Mouse (Mus musculus): ENCODE results near the gene Sdf4.

Sdf4 gene

GRCm38 (mm10) chr4:155992241-155992905, at the start of gene Sdf4, which contains the start of gene B3galt6:
Sdf4 (plus strand) TSS chr4:155992872.
B3galt6 (minus strand) TSS chr4:155992649.
- peak; percentile 94 for DNase-seq (ENCODE audit: low read depth)

DNA sequence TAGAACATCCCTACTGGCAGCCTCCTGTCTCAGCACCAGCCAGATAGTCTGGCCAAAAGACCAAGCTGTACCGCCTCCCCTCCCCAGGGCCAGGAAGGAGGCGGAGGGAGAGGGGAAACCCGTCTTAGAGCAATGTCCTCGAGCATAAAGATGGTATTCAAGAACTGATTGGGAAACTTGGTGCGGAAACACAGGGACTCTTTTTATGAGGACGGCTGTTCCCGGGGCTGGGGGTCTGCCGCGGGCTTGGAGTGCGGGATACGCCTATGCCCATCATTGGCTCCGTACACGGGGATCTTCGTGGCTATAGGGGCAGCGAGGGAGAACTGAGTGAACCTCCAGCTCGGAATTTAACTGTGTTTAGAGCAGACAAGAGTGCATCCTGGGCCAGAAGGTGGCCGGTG, 49.6 kb upstream of the Sdf4 start:
- DNase-seq (ENCODE audit: low read depth): no peak

DNA sequence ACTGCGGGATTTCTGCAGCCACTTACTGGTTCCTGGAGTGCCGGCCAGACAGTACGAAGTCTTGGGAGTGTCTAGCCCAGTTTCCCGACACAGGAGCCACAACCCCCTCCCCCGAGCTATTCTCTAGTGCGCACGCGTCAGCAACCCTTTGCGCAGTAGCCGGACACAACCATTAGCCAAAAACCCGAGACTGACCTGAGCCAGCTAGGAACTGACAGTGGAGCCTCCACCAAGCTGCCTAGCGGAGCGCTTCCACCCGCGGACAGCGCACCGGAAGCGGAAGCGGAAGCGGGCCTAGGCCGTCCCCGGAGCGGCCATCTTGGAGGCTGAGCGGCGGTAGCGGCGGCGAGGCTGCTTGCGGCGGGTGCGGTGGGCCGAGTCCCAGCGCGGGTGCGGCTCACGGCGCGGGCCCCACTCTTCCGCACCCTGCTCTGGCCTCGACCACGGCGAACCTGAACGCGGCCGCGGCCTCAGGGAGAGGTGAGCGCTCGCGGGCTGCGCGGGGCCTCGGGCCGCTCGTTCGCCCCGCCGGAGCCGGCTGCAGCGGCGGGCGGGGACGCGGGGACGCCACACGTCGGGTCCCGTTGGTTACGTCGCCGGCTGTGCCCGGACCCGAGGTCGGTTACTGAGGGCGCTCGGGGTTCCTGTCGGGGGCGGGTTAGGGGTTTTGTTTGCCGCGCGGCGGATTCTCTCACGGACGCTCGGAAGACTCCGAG, 49.0 kb upstream of the Sdf4 start, which contains the start of gene Ube2j2:
Gene Ube2j2, plus strand, starts transcription at position 298 of the 716 bp plus-strand sequence.
- peak; percentile 95 for DNase-seq (ENCODE audit: low read depth)

DNA sequence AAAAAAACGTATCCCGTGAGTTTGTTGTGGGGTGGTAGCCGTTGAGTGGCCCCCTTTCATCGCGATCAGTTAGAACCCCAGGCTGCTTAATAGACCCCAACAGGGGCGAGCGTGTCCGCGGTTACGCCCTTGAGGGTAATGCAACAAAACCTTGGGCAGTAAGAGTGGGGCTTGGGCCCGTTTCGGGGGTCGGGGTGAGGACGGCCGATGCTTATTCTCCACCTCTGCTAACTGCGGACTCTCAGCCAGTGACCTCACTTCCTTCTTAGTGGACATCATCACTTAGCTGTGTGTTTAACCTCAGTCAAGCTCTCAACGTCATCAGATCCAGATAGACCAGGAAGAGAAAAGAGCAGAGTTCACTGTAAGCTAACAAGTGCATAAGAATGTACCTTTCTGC, 48.4 kb upstream of the Sdf4 start:
- DNase-seq (ENCODE audit: low read depth): peak; percentile 51

GRCm38 (mm10) chr4:155947094-155947493, 45.6 kb upstream of the Sdf4 start:
- DNase-seq (ENCODE audit: low read depth): no peak

DNA sequence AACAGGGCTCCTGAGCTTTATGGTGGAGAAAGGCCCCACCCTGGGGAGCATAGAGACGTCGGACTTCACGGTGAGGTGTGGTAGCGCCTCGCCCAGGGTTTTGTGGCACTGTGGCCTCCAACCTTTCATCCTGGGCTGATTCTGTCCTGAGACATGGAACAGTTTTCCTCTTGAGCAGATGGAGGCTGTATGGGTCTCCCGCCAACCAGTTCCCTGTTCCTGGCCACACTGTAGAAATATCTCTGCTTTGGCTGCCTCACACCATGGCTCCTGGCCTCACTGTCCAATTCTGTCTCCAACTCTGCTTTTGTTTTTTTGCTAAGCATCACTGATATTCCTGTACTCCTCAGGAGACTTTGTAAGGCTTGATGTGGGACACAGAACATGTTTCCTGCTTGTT, 37.2 kb upstream of the Sdf4 start:
- no peak for DNase-seq (ENCODE audit: low read depth)

DNA sequence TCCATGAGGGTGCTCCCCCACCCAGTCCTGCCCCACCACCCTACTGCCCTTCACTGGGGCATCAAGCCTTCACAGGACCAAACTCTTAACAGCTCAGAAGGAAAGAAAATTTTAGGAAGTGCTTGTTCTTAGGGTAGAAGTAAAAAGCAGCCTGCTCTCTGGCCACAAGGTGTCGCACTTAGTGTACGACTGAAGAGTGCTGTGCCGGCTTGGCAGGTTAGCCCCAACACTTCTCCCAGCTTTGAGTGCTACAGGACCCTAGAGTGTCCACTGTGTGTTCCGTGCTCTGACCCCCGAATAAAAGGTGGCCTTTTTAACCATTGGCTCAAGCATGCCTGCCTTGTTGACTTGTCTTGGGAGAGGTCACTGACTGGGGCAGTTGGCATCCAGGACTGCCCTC, 33.4 kb upstream of the Sdf4 start:
- peak; percentile 89 for DNase-seq (ENCODE audit: low read depth)

DNA sequence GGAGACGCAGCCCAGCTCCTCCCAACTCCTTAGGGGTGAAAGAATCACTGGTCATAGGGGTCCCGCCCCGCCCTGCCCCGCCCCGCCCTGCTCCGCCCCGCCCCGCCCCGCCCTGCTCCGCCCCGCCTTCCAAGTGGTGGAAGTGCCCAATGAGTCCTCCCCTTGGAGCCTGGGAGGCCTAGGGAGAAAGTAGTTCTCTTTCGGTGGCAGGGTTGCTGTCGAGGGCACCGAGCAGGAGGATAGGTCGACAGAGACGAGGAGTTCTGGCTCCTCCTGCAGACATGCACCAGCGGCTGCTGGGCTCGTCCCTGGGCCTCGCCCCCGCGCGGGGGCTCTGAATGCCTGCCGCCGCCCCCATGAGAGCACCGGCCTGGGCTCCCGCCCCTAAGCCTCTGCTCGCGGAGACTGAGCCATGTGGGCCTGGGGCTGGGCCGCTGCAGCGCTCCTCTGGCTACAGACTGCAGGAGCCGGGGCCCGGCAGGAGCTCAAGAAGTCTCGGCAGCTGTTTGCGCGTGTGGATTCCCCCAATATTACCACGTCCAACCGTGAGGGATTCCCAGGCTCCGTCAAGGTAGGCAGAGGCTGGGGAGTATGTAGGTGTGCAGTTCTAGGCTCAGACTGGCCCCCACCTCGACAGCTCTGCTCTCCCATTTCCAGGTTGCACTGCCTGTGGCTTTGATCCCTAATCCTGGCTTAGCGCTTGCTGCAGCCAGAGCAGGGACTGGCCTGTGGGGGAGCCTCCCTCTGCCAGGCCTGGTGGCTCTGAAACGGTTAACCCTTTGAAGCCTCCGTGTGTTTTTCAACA, 30.3 kb upstream of the Sdf4 start, which contains the start of gene C1qtnf12:
Gene C1qtnf12, plus strand, starts transcription at position 152 of the 805 bp plus-strand sequence.
- peak; percentile 44 for DNase-seq (ENCODE audit: low read depth)

DNA sequence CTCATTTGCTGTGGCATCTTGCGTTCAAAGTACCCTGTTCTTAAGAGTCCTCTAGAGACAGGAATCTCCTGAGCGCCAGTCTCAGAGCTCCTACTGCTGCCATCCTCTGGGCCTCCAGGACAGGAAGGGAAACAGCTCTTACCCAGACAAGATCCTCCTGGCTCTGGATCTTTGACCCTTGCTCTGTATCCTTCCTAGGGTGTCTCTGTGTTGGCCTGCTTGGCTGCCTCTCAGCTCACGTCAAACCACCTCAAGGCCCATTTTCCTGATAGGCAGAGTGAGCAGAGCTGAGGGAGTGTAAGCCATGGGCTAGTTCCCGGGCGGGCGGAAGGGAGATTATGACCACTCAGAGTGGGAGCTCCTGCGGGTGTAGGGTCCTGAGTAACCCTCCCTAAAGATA, 29.6 kb upstream of the Sdf4 start:
- DNase-seq (ENCODE audit: low read depth): no peak

- DNase-seq (ENCODE audit: low read depth): no peak
Observed at GRCm38 (mm10) chr4:155964396-155964795, 28.3 kb upstream of the Sdf4 start.

DNA sequence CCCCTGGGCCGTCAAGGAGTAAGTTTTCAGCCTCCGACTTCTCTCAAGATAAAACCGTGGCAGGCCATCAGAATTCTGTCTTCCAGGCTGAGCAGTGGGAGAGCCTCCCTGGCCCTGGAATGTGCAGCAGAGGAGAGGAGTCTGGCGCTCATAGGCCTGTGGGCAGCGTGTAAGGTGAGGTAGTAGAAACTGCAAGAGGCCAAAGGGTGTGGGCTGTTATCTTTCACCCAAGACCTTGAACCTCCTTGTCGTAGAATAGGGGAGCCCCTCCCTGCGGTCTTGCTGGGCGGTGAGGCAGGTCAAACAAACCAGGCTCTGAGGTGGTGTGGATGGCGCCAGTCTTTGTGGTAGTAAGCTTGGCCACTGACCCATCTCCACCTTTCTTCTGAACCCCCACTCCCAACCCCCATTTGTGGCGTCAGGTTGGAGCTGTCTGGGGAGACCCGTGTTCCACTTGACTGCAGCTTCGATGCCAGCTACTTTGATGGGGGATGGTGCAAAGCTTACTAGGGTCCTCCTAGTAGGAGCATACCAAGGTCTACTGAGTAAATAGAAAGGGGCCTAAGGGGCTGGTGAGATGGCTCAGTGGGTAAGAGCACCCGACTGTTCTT, 23.5 kb upstream of the Sdf4 start:
- no peak for DNase-seq (ENCODE audit: low read depth)

DNA sequence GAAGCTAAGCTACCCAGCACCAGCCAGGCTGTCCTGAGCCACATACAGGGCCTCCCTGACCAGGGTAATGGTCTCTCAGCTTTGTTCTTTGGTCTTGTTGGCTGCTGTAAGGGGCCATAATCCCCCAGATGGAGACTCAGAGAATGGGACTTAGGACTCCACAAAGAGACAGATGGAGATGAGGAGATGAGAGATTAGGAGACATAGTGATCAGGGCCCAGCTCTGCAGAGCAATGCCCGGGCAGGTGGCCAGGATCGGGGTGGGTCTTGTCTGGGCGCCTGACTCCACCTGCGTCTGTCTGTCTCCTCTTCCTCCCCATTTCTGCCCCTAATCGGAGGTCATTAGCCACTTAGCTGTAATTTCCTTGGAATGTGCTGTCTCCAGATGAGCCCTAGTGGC, 22.4 kb upstream of the Sdf4 start:
- no peak for DNase-seq (ENCODE audit: low read depth)

DNA sequence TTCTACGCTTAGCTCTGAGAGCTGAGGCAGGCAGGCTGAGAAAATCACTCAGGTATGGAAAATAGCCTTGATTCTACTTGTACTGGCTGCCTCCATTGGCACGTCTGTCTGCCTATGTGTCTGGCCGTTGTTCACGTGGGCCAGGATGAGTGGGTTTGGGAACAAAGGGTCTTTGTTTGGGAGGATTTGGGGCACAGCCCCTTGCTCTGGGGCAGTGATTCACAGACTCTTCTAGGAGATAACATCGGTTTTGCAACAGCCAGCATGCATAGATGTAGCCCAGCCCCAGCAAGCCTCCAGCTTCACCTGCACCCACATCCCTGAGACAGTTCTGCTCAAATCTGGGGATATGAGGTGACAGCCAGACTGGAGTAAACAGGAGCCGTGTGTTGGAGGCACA, 20.0 kb upstream of the Sdf4 start:
- no peak for DNase-seq (ENCODE audit: low read depth)

DNA sequence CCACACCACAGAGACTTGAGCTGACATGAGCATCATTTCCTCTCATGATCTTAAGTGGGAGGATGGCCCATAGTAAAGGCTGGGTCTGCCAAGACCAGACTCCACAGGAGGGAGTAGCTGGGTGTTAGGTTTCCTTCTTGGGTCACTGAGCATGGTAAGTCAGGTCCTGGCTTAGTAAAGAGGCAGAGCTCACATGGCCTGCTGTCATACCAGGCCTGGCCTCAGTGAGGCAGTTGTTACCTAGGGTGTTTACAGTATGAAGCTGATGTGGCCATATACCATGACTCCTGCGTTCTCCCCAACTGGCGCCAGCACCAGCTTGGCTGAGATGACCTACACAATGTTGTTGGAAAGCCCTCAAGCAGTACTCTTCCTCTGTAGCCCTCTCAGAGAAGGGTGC, 19.4 kb upstream of the Sdf4 start:
- DNase-seq (ENCODE audit: low read depth): no peak

GRCm38 (mm10) chr4:155981436-155982082, 11.1 kb upstream of the Sdf4 start:
- DNase-seq (ENCODE audit: low read depth): no peak

DNA sequence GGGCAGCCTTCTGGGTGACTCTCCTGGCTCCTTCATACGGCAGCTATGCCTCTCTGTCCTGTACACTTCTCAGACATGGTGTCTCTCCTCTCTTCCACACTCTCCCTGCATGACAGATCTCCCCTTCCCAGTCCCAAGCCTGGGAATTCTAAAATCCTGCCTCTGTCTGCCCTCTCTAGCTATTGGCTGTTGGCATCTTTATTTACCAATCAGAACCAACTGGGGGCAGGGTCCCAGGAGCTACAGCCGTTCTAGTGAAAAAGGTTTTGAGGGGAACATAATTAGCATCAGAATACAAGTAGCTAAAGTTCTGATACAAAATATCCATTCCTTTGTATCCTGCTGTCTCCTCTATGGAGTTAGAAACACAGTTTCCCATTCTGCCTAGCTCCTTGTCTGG, 8.9 kb upstream of the Sdf4 start:
- no peak for DNase-seq (ENCODE audit: low read depth)

DNA sequence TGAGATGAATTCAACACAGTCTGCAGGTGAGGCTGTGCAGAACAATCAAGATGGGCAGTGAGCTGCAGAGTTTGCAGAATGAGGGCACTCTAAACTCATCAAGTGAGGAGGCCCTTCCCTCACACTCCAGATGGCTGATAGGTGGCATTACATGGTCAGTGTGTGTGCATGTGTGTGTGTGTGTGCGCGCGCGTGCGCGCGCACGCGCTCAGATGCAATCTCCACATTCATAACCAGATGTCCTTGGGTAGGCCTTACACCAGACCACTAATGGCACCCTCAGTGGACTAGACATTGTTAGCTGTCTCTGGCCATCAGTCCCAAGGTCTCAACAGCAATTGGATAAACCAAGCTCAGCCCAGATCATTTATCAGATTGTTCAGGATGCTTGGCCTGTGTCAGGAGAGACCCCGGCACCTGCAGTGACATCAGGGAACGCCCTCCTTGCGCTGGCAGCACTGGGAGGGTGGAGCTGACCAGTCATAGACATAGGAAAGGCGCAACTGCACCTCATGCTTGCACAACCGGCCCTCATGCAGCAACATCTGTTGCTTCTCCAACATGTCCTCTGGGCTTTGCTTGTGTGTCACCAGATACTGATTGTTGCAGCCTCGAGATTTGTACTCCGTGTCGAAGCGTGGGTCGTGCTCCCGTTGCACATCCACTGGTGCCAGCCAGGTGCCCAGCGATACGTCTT, 1.3 kb upstream of the Sdf4 start:
- DNase-seq (ENCODE audit: low read depth): no peak

GRCm38 (mm10) chr4:155991908-155992230, 803 bp upstream of the Sdf4 start:
- DNase-seq (ENCODE audit: low read depth): no peak

- DNase-seq (ENCODE audit: low read depth): peak; percentile 99
Observed at GRCm38 (mm10) chr4:155992906-155993547, 355 bp downstream of the Sdf4 start.

DNA sequence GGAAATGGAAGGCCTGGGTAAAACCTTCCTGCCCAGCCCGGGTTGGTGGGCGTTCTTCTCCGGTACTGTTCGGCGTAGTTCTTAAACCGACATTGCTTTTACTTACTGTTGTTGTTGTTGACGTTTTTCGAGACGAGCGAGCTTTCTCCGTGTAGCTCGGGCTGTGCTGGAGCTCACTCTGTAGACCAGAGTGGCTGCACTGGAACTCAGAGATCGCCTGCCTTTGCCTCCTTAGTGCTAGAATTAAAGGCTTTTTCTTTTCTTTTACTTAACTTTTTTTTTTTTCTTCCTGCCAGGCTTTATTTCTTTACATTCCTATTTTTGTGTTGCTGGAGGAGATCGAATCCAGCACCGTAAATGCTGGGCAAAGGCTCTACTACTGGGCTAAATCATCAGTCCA, 934 bp downstream of the Sdf4 start:
- no peak for DNase-seq (ENCODE audit: low read depth)

DNA sequence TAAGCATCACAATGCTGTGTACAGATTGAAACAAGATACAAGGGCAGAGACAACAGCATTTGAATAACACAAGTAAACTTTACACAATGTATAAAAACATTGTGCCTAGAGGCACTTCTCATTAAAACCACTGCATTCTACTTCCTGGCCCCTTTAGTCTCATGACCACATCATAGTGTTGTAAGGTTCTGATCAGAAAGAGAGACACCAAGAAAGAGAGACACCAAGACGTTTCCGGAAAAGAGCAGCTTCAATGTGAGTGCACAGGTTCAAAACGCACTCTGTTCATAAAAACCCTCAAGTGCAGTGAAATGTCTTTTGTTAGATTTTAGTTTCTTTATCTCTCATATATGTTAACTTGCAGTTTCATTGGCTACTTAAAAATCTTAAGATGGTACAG, 11.4 kb downstream of the Sdf4 start:
- DNase-seq (ENCODE audit: low read depth): peak; percentile 83
